Mouse (Mus musculus) skeletal muscle tissue, postnatal 0 days (tissue): ENCODE measurements around the gene Ubap1l. TPM values are rescaled to one million over a fixed set of nuclear protein-coding genes. Genes with fewer than 3 reads are reported as not detected.

ENCODE experiments used
- polyA plus RNA-seq: library from polyadenylated mRNA; unstranded; fragments of >200 nt; fragmentation: Nextera tagmentation; extraction: Ambion mirVana; gene quantifications from 2 replicates; pipeline ENCODE4 v1.2.1, GENCODE M21; 2015

Gene Ubap1l
- polyA plus RNA-seq, result 0.10 TPM in 1 of 2 replicates, not detected in the other

GRCm38 (mm10) chr9:65360641-65361448, at the start of gene Ubap1l:
Ubap1l (plus strand) TSS chr9:65361041.

DNA sequence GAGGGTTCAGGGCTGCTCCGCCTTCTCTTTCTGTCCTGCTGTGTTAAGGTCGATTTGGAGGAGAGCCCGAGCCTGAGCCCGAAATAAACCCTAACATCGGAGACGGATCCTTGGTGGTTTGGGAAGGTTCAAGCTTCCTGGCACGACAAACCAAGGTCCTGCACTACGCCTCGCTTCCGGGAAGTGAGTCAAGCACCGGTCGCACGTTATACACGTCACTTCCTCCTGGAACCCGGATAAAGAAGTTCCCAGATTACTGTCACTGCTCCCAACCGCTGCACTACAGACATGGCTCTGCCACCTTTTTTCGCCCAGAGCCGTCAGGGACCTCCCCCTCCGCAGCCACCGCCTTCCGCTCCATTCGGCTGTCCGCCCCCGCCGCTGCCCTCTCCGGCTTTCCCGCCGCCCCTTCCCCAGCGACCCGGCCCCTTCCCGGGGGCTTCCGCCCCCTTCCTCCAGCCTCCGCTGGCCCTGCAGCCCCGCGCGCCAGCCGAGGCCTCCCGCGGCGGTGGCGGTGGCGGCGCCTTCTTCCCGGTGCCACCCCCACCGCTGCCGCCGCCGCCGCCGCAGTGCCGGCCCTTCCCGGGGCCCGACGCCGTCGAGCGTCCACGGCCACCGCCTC, 14.9 kb upstream of the Ubap1l start, which contains the start of gene Pdcd7:
Gene Pdcd7, plus strand, starts transcription at position 251 of the 622 bp plus-strand sequence.

DNA sequence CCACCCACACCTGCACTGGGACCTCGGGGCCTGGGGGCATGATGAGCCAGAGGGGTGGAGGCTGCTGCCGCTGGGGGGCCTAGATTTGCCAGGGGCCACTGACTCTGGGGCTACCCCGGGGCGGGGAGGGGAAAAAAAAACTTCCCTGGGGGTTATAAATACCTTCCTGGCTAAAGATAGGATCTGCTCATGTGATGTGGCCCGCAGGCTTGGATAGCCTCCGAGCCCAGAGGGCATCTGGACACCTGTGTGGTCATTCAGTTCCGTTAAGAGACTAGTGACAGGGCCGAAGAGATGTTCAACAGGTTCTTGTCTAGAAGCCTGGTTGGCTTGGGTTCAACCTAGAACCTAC, 30.7 kb downstream of the Ubap1l start, which contains the start of gene Kbtbd13:
Gene Kbtbd13, minus strand, starts transcription at position 40 of the 352 bp plus-strand sequence.

GRCm38 (mm10) chr9:65398279-65398678, 37.4 kb downstream of the Ubap1l start, which contains the start of gene Rasl12:
Rasl12 (plus strand) TSS chr9:65398506.

GRCm38 (mm10) chr9:65422760-65423501, 62.1 kb downstream of the Ubap1l start, which contains the start of gene Slc51b:
Slc51b (minus strand) TSS chr9:65422955.

Other genes starting within 250 kb of the Ubap1l start
- gene Igdcc3, start 219.9 kb upstream of the Ubap1l start, polyA plus RNA-seq, result 0.51 and 0.62 TPM in 2 replicates
- 6.4 and 7.3 TPM in 2 replicates for gene Parp16, start 165.7 kb upstream of the Ubap1l start, polyA plus RNA-seq
- gene Cilp, start 95.9 kb upstream of the Ubap1l start, polyA plus RNA-seq, result 29.1 and 30.7 TPM in 2 replicates
- gene Clpx, start 66.8 kb upstream of the Ubap1l start, polyA plus RNA-seq, result 80.9 and 93.8 TPM in 2 replicates
- 6.1 and 6.7 TPM in 2 replicates for gene Pdcd7, start 14.9 kb upstream of the Ubap1l start, polyA plus RNA-seq
- gene Kbtbd13, start 30.6 kb downstream of the Ubap1l start, polyA plus RNA-seq, result 8.9 and 9.0 TPM in 2 replicates
- 6.2 and 6.9 TPM in 2 replicates for gene Rasl12, start 37.5 kb downstream of the Ubap1l start, polyA plus RNA-seq
- gene Slc51b, start 61.9 kb downstream of the Ubap1l start, polyA plus RNA-seq, result not detected in 2 replicates
- gene Mtfmt, start 74.7 kb downstream of the Ubap1l start, polyA plus RNA-seq, result 9.4 and 10.4 TPM in 2 replicates
- 136 and 155 TPM in 2 replicates for gene Spg21, start 99.9 kb downstream of the Ubap1l start, polyA plus RNA-seq
- gene Ankdd1a, start 159.2 kb downstream of the Ubap1l start, polyA plus RNA-seq, result not detected in 2 replicates
- 9.0 and 12.6 TPM in 2 replicates for gene Plekho2, start 219.0 kb downstream of the Ubap1l start, polyA plus RNA-seq
- gene Pif1, start 226.1 kb downstream of the Ubap1l start, polyA plus RNA-seq, result 1.7 and 2.6 TPM in 2 replicates